Mouse (Mus musculus) heart, postnatal 0 days (tissue): ENCODE data around the gene Syn2. TPM values are rescaled to one million over a fixed set of nuclear protein-coding genes. Genes with fewer than 3 reads are reported as not detected.

ENCODE experiments used
- ATAC-seq: fragments of 200-750 bp; cut with Nextera tagmentation; 2 replicates; pipeline ENCODE4 v1.8.0; 2017; ENCODE audit warnings: low read depth, moderate number of reproducible peaks, moderate library complexity; ENCODE audit not compliant: insufficient read depth
- DNase-seq: peaks from one replicate; pipeline ENCODE4 v3.0.0-alpha.2; 2016; ENCODE audit warnings: low spot score
- H3K27ac ChIP-seq: fragments of 300-500 bp; sonication (generic); 2 replicates; pipeline ENCODE4 v1.5.1; 2014; ENCODE audit warnings: low read depth, mild to moderate bottlenecking
- H3K27me3 ChIP-seq: fragments of 300-500 bp; sonication (generic); 2 replicates; pipeline ENCODE4 v1.6.1; 2014; ENCODE audit warnings: low read length, mixed read lengths; ENCODE audit not compliant: control insufficient read depth, insufficient read depth
- H3K36me3 ChIP-seq: fragments of 300-500 bp; sonication (generic); replicated peaks from 2 replicates; pipeline ENCODE4 v1.6.1; 2014; ENCODE audit warnings: low read length, mixed read lengths; ENCODE audit not compliant: control insufficient read depth, insufficient read depth
- H3K4me1 ChIP-seq: fragments of 300-500 bp; sonication (generic); 2 replicates; pipeline ENCODE4 v1.6.1; 2014; ENCODE audit warnings: antibody characterized with exemption; ENCODE audit not compliant: control insufficient read depth, insufficient read depth
- H3K4me2 ChIP-seq: fragments of 300-500 bp; sonication (generic); 2 replicates; pipeline ENCODE4 v1.6.1; 2014; ENCODE audit warnings: low read depth, mild to moderate bottlenecking, low read length, moderate library complexity
- H3K4me3 ChIP-seq: fragments of 300-500 bp; sonication (generic); 2 replicates; pipeline ENCODE4 v1.5.1; 2014; ENCODE audit warnings: low read depth, low read length
- H3K9ac ChIP-seq: fragments of 300-500 bp; sonication (generic); replicated peaks from 2 replicates; pipeline ENCODE4 v1.6.1; 2014; ENCODE audit warnings: low read depth, low read length, mixed read lengths
- H3K9me3 ChIP-seq: fragments of 300-500 bp; sonication (generic); replicated peaks from 2 replicates; pipeline ENCODE4 v1.6.1; 2016; ENCODE audit warnings: low read length; ENCODE audit not compliant: control insufficient read depth
- CTCF ChIP-seq: IDR thresholded peaks from 2 replicates; pipeline ENCODE4 v1.5.1; 2016; ENCODE audit warnings: antibody characterized with exemption, control low read depth, low read depth
- EP300 ChIP-seq: IDR thresholded peaks from 2 replicates; pipeline ENCODE4 v1.6.1; 2016; ENCODE audit warnings: antibody characterized with exemption, low read depth
- WGBS: fragments of 180-500 bp; shearing (Covaris S2); extraction: QIAGEN DNeasy Blood & Tissue Kit; methylation state at CpG from one replicate; pipeline ENCODE4 v1.1.7; 2014; 5-methylcytosine and 5-hydroxymethylcytosine counted together
- polyA plus RNA-seq: library from polyadenylated mRNA; unstranded; fragments of >200 nt; fragmentation: Nextera tagmentation; extraction: Ambion mirVana; gene quantifications from 2 replicates; pipeline ENCODE4 v1.2.1, GENCODE M21; 2015
- total RNA-seq: library from RNA; depleted of rRNA; stranded (reverse); fragments of >200 nt; gene quantifications from 2 replicates; pipeline ENCODE4 v1.2.3, GENCODE M21; 2014; ENCODE audit warnings: low replicate concordance

The Syn2 gene
- total and polyA plus RNA-seq, 2 experiments from 2014 or later: 1.1 to 1.9 TPM

GRCm38 (mm10) chr6:115161175-115161574 lies 26.5 kb downstream of the Syn2 start:
- no peak overlapping the region for H3K27ac ChIP-seq
- TF ChIP-seq CTCF (no peak), EP300 (no peak)
- no peaks in the 10 kb centered on the region for H3K4me1 ChIP-seq
- no peak overlapping the region for H3K9ac ChIP-seq
- DNase-seq: no peak
- no peak for ATAC-seq
- no peaks in the 10 kb centered on the region for H3K36me3 ChIP-seq
- H3K4me2 ChIP-seq: no peak overlapping the region
- H3K4me3 ChIP-seq: no peak overlapping the region
- 60% methylated on average over 4 of the region's 4 CpGs for WGBS
- no peaks in the 10 kb centered on the region for H3K27me3 ChIP-seq
- H3K9me3 ChIP-seq: no peaks in the 10 kb centered on the region

GRCm38 (mm10) chr6:115165863-115166470 lies 31.3 kb downstream of the Syn2 start:
- no peak overlapping the region for H3K9ac ChIP-seq
- DNase-seq (no peak), ATAC-seq (no peak)
- TF ChIP-seq CTCF (no peak), EP300 (no peak)
- no peak overlapping the region for H3K4me3 ChIP-seq
- WGBS: 81% methylated on average over 3 of the region's 3 CpGs
- no peak overlapping the region for H3K27ac ChIP-seq
- H3K4me1 ChIP-seq: no peaks in the 10 kb centered on the region
- H3K4me2 ChIP-seq: no peak overlapping the region
- no peaks in the 10 kb centered on the region for H3K9me3 ChIP-seq
- H3K27me3 ChIP-seq: no peaks in the 10 kb centered on the region
- H3K36me3 ChIP-seq: no peaks in the 10 kb centered on the region

- 42% methylated on average over 3 of the region's 3 CpGs for WGBS
- TF ChIP-seq CTCF (no peak), EP300 (no peak)
- Histone ChIP-seq H3K9ac (no peak overlapping the region), H3K9me3 (no peaks in the 10 kb centered on the region), H3K27me3 (no peaks in the 10 kb centered on the region), H3K4me1 (no peaks in the 10 kb centered on the region), H3K27ac (no peak overlapping the region), H3K36me3 (no peaks in the 10 kb centered on the region), H3K4me2 (no peak overlapping the region), H3K4me3 (no peak overlapping the region)
- ATAC-seq: no peak
- DNase-seq: no peak
Observed at GRCm38 (mm10) chr6:115168921-115169320, 34.2 kb downstream of the Syn2 start.

GRCm38 (mm10) chr6:115169518-115169917 lies 34.8 kb downstream of the Syn2 start:
- H3K4me2 ChIP-seq: no peak overlapping the region
- H3K27ac ChIP-seq: no peak overlapping the region
- no peak for DNase-seq
- no peaks in the 10 kb centered on the region for H3K27me3 ChIP-seq
- no peaks in the 10 kb centered on the region for H3K4me1 ChIP-seq
- TF ChIP-seq EP300: no peak
- TF ChIP-seq CTCF: no peak
- H3K9me3 ChIP-seq: no peaks in the 10 kb centered on the region
- no peak overlapping the region for H3K4me3 ChIP-seq
- ATAC-seq: no peak
- H3K36me3 ChIP-seq: no peaks in the 10 kb centered on the region
- no peak overlapping the region for H3K9ac ChIP-seq
- WGBS: 56% methylated on average over 2 of the region's 2 CpGs

- TF ChIP-seq CTCF: peak; percentile 66
- no peak for TF ChIP-seq EP300
- no peaks in the 10 kb centered on the region for H3K27me3 ChIP-seq
- H3K9me3 ChIP-seq: no peaks in the 10 kb centered on the region
- H3K4me2 ChIP-seq: no peak overlapping the region
- no peak overlapping the region for H3K9ac ChIP-seq
- H3K27ac ChIP-seq: no peak overlapping the region
- ATAC-seq (no peak), DNase-seq (no peak)
- no peaks in the 10 kb centered on the region for H3K36me3 ChIP-seq
- H3K4me3 ChIP-seq: no peak overlapping the region
- 26% methylated on average over 3 of the region's 3 CpGs for WGBS
- H3K4me1 ChIP-seq: no peaks in the 10 kb centered on the region
Observed at GRCm38 (mm10) chr6:115174845-115175244, 40.1 kb downstream of the Syn2 start.

GRCm38 (mm10) chr6:115178826-115179225 lies 44.1 kb downstream of the Syn2 start:
- H3K9ac ChIP-seq: no peak overlapping the region
- H3K4me1 ChIP-seq: no peaks in the 10 kb centered on the region
- H3K36me3 ChIP-seq: no peaks in the 10 kb centered on the region
- peak; percentile 36 for DNase-seq
- H3K4me3 ChIP-seq: no peak overlapping the region
- H3K27ac ChIP-seq: no peak overlapping the region
- no peak for TF ChIP-seq EP300
- no peak for TF ChIP-seq CTCF
- no peaks in the 10 kb centered on the region for H3K9me3 ChIP-seq
- no peaks in the 10 kb centered on the region for H3K27me3 ChIP-seq
- WGBS: 12% methylated on average over 3 of the region's 3 CpGs
- no peak overlapping the region for H3K4me2 ChIP-seq
- ATAC-seq: no peak
